Comparison of ENCODE assay signal across 23 mouse cellular contexts in genomic region chrX:13621473-13621872, GRCm38 (mm10). TPM values are rescaled to one million over a fixed set of nuclear protein-coding genes. Genes with fewer than 3 reads are reported as not detected.
DNase-seq lines count a peak whose midpoint lies in the region; ATAC-seq and TF ChIP-seq lines count a peak whose summit lies in the region.
"Had no signal": no experiment of that assay in that cellular context is flagged by ENCODE, and none has a peak within 500 bp of the region (broad histone marks: within the 10 kb centered on the region; RNA-seq: fewer than 3 reads in every experiment).

No protein-coding gene starts in this region.

- TF ChIP-seq CTCF in lung, embryonic 14.5 days (IDR thresholded peaks at IDR 0.05; ENCODE audit: low read depth), result no peak

- no peak overlapping the region for H3K4me3 ChIP-seq in lung, embryonic 14.5 days (ENCODE audit: low read depth, low read length)
- H3K4me3 ChIP-seq in intestine, embryonic 15.5 days (replicated peaks), result no peak overlapping the region
- H3K4me3 ChIP-seq: embryonic facial prominence, embryonic 12.5 days; hindbrain, embryonic 15.5 days; limb, embryonic 13.5 days; midbrain, embryonic 15.5 days had no signal

- no peak overlapping the region for H3K4me2 ChIP-seq in lung, embryonic 14.5 days
- H3K4me2 ChIP-seq in intestine, embryonic 15.5 days (replicated peaks), result no peak overlapping the region
- H3K4me2 ChIP-seq: embryonic facial prominence, embryonic 12.5 days; hindbrain, embryonic 15.5 days; limb, embryonic 13.5 days; midbrain, embryonic 15.5 days had no signal

- H3K27ac ChIP-seq in lung, embryonic 14.5 days (ENCODE audit: low read depth), result 0 out of 2 replicates have a peak overlapping the region, but pooled peaks have one; percentile 10
- H3K27ac ChIP-seq in intestine, embryonic 15.5 days, result no peak overlapping the region
- H3K27ac ChIP-seq: embryonic facial prominence, embryonic 12.5 days; hindbrain, embryonic 15.5 days; limb, embryonic 13.5 days; liver, embryonic 14.5 days; midbrain, embryonic 15.5 days had no signal

- ATAC-seq in lung, embryonic 14.5 days (ENCODE audit: insufficient read depth), result no peak
- ATAC-seq in intestine, embryonic 15.5 days, result no peak
- ATAC-seq: forebrain, embryonic 16.5 days; intestine, postnatal 0 days; midbrain, embryonic 15.5 days had no signal

- H3K9ac ChIP-seq in lung, embryonic 14.5 days, result no peak overlapping the region
- H3K9ac ChIP-seq in intestine, embryonic 15.5 days, result no peak overlapping the region
- H3K9ac ChIP-seq: embryonic facial prominence, embryonic 12.5 days; hindbrain, embryonic 15.5 days; limb, embryonic 13.5 days; liver, embryonic 14.5 days; midbrain, embryonic 15.5 days had no signal

- H3K36me3 ChIP-seq in lung, embryonic 14.5 days (ENCODE audit: insufficient read depth), result no peaks in the 10 kb centered on the region
- H3K36me3 ChIP-seq in intestine, embryonic 15.5 days, result no peaks in the 10 kb centered on the region
- H3K36me3 ChIP-seq: embryonic facial prominence, embryonic 12.5 days; hindbrain, embryonic 15.5 days; limb, embryonic 13.5 days; midbrain, embryonic 15.5 days had no signal

- H3K27me3 ChIP-seq in lung, embryonic 14.5 days (ENCODE audit: insufficient read depth, low read length), result no peaks in the 10 kb centered on the region
- H3K27me3 ChIP-seq in intestine, embryonic 15.5 days (replicated peaks), result no peaks in the 10 kb centered on the region
- H3K27me3 ChIP-seq: embryonic facial prominence, embryonic 12.5 days; hindbrain, embryonic 15.5 days; limb, embryonic 13.5 days; midbrain, embryonic 15.5 days had no signal

- no peaks in the 10 kb centered on the region for H3K9me3 ChIP-seq in lung, embryonic 14.5 days (ENCODE audit: low read depth, low read length)
- H3K9me3 ChIP-seq in intestine, embryonic 15.5 days, result no peaks in the 10 kb centered on the region
- H3K9me3 ChIP-seq: embryonic facial prominence, embryonic 12.5 days; hindbrain, embryonic 15.5 days; limb, embryonic 13.5 days; midbrain, embryonic 15.5 days had no signal

- no peaks in the 10 kb centered on the region for H3K4me1 ChIP-seq in lung, embryonic 14.5 days (ENCODE audit: insufficient read depth)
- H3K4me1 ChIP-seq in intestine, embryonic 15.5 days (replicated peaks), result no peaks in the 10 kb centered on the region
- H3K4me1 ChIP-seq: embryonic facial prominence, embryonic 12.5 days; hindbrain, embryonic 15.5 days; limb, embryonic 13.5 days; midbrain, embryonic 15.5 days had no signal

- peak; percentile 28 to 68 for DNase-seq in heart, adult 18-20 months
- DNase-seq in heart, postnatal 4 days, result no peak
- no peak for DNase-seq in lung, embryonic 14.5 days
- no peak for DNase-seq in lung, postnatal 25 days (ENCODE audit: low spot score)
- DNase-seq in heart, adult 9 months (ENCODE audit: low spot score in 2 of 2), result peak; percentile 51 to 72
- peak; percentile 13 for DNase-seq in skeletal muscle tissue, adult 2 months (ENCODE audit: low read depth, low spot score)
- DNase-seq: adrenal gland, postnatal 10 days; cerebellum, adult 9-10 months; gastrocnemius, postnatal 14 days; layer of hippocampus, adult 9-11 months; retina, postnatal 1 day; right cerebral cortex, postnatal 4 days; thymus, postnatal 36 days had no signal

- 69% methylated on average over 4 of the region's 4 CpGs for WGBS in lung, embryonic 14.5 days
- 82% methylated on average over 4 of the region's 4 CpGs for WGBS in intestine, embryonic 15.5 days

RNA-seq across cellular contexts. Expression of gene Gpr34, which starts 10.4 kb away (rescaled TPM):
- 1 to 10 TPM in 1 of 2 experiments, under 1 TPM in 1; 0.79 to 1.5 TPM for total RNA-seq in heart, adult 18-20 months (2021)
- 1 to 10 TPM; 1.1 TPM for total RNA-seq in heart, postnatal 4 days (2021)
- polyA plus RNA-seq in lung, embryonic 14.5 days (2014; fragmentation: Nextera tagmentation; extraction: Ambion mirVana), result 2.5 and 2.6 TPM in 2 replicates
- 1.9 TPM in 2 replicates for polyA plus RNA-seq in intestine, embryonic 15.5 days (2015; fragmentation: Nextera tagmentation; extraction: Ambion mirVana)

RNA-seq across cellular contexts. Expression of gene Gpr82, which starts 39.7 kb away (rescaled TPM):
- not detected for total RNA-seq in heart, adult 18-20 months (2021)
- not detected for total RNA-seq in heart, postnatal 4 days (2021)
- 0.41 and 0.58 TPM in 2 replicates for polyA plus RNA-seq in lung, embryonic 14.5 days (2014; fragmentation: Nextera tagmentation; extraction: Ambion mirVana)
- polyA plus RNA-seq in intestine, embryonic 15.5 days (2015; fragmentation: Nextera tagmentation; extraction: Ambion mirVana), result 0.18 and 0.25 TPM in 2 replicates
- total RNA-seq: adrenal gland, postnatal 10 days; gastrocnemius, postnatal 14 days; left cerebral cortex, postnatal 10 days; megakaryocyte, adult 5-6 weeks had no signal
- polyA plus RNA-seq: liver, embryonic 14.5 days had no signal

Comparison
In these comparisons a context has a peak if more than half of its experiments do, and no peak if none do; other contexts are left out.
1. DNase-seq: peak in heart, adult 18-20 months (2 of 2), heart, adult 9 months (2 of 2) and skeletal muscle tissue, adult 2 months (single experiment); none in heart, postnatal 4 days (single experiment), lung, embryonic 14.5 days (single experiment) and lung, postnatal 25 days (single experiment).